Mouse (Mus musculus) urinary bladder, adult 18-20 months (tissue): ENCODE measurements around the gene Smyd5.

Source experiments
- DNase-seq, 2 experiments: peaks; one replicate each; pipeline ENCODE4 v3.0.0; 2022; ENCODE audit warnings: low spot score in 2 of 2, mixed read lengths in 2 of 2

Smyd5 gene

GRCm38 (mm10) chr6:85491606-85492005 lies 59.8 kb downstream of the Smyd5 start:
- no peak for DNase-seq
